Mouse (Mus musculus) midbrain, postnatal 0 days (tissue): ENCODE measurements around the gene Aqp3. TPM values are rescaled to one million over a fixed set of nuclear protein-coding genes. Genes with fewer than 3 reads are reported as not detected.
"Not testable (repeated sequence)": the region's sequence is repeated elsewhere in the genome, so short reads cannot be mapped to it uniquely, and the experiment has no call there.

Source experiments
- ATAC-seq: fragments of 200-750 bp; cut with Nextera tagmentation; 2 replicates; pipeline ENCODE4 v1.8.0; 2017; ENCODE audit warnings: moderate number of reproducible peaks, mild to moderate bottlenecking, moderate TSS enrichment, moderate library complexity; ENCODE audit not compliant: low FRiP score
- DNase-seq: peaks from one replicate; pipeline ENCODE4 v3.0.0-alpha.2; 2015; ENCODE audit warnings: low spot score
- H3K27ac ChIP-seq: fragments of 300-500 bp; sonication (generic); 2 replicates; pipeline ENCODE4 v1.5.1; 2014; ENCODE audit warnings: low read depth, mild to moderate bottlenecking, low read length, mixed read lengths
- H3K27me3 ChIP-seq: fragments of 300-500 bp; sonication (generic); 2 replicates; pipeline ENCODE4 v1.6.1; 2014; ENCODE audit warnings: low read length, control low read depth, mixed read lengths; ENCODE audit not compliant: insufficient read depth
- H3K36me3 ChIP-seq: fragments of 300-500 bp; sonication (generic); 2 replicates; pipeline ENCODE4 v1.6.1; 2014; ENCODE audit warnings: low read length, control low read depth, mixed read lengths; ENCODE audit not compliant: insufficient read depth
- H3K4me1 ChIP-seq: fragments of 300-500 bp; sonication (generic); 2 replicates; pipeline ENCODE4 v1.6.1; 2014; ENCODE audit warnings: mild to moderate bottlenecking, control low read depth, antibody characterized with exemption, low read length, mixed read lengths; ENCODE audit not compliant: insufficient read depth
- H3K4me2 ChIP-seq: fragments of 300-500 bp; sonication (generic); 2 replicates; pipeline ENCODE4 v1.6.1; 2014; ENCODE audit warnings: low read depth, mild to moderate bottlenecking, low read length, mixed read lengths; ENCODE audit not compliant: poor library complexity, severe bottlenecking
- H3K4me3 ChIP-seq: fragments of 300-500 bp; sonication (generic); 2 replicates; pipeline ENCODE4 v1.5.1; 2014; ENCODE audit warnings: low read depth, mild to moderate bottlenecking, low read length, moderate library complexity
- H3K9ac ChIP-seq: fragments of 300-500 bp; sonication (generic); replicated peaks from 2 replicates; pipeline ENCODE4 v1.6.1; 2014; ENCODE audit warnings: mild to moderate bottlenecking, low read length, moderate library complexity, mixed read lengths; ENCODE audit not compliant: poor library complexity, severe bottlenecking
- H3K9me3 ChIP-seq: fragments of 300-500 bp; sonication (generic); 2 replicates; pipeline ENCODE4 v1.6.1; 2016; ENCODE audit warnings: low read length, control low read depth
- CTCF ChIP-seq: IDR thresholded peaks from 2 replicates; pipeline ENCODE4 v1.5.1; 2016; ENCODE audit warnings: antibody characterized with exemption, mild to moderate bottlenecking
- WGBS: fragments of 180-500 bp; shearing (Covaris S2); extraction: QIAGEN DNeasy Blood & Tissue Kit; methylation state at CpG from one replicate; pipeline ENCODE4 v1.1.7; 2014; 5-methylcytosine and 5-hydroxymethylcytosine counted together
- polyA plus RNA-seq: library from polyadenylated mRNA; unstranded; fragments of >200 nt; fragmentation: Nextera tagmentation; extraction: Ambion mirVana; gene quantifications from 2 replicates; pipeline ENCODE4 v1.2.1, GENCODE M21; 2015
- total RNA-seq: library from RNA; depleted of rRNA; stranded (reverse); fragments of >200 nt; gene quantifications from 2 replicates; pipeline ENCODE4 v1.2.3, GENCODE M21; 2014

Aqp3 gene
- total and polyA plus RNA-seq, 2 experiments from 2014 or later: 0.47 to 1.1 TPM

DNA sequence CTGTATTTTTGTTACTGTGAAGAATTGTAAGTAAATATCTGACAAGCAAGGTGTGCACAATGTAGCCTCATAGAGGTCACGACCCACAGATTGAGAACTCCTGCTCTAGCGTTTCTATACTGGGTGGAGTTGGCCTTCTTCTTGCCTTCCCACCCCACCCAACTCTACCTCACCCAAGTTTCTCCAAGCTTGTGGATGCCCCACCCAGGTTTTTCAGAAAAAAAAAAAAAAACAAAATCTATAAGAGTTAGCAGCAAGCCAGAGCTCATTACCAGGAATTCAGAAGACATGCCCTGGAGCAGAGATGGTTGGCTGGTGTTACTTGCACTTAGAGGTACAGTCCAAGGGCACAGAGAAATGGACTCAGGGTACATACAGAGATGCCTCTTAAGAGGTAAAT is 8.3 kb downstream of the Aqp3 start:
- Histone ChIP-seq H3K9ac (no peak overlapping the region), H3K27me3 (no peaks in the 10 kb centered on the region), H3K4me2 (no peak overlapping the region), H3K4me1 (no peaks in the 10 kb centered on the region), H3K9me3 (no peaks in the 10 kb centered on the region), H3K4me3 (no peak overlapping the region), H3K27ac (no peak overlapping the region), H3K36me3 (no peaks in the 10 kb centered on the region)
- ATAC-seq (no peak), DNase-seq (no peak)
- WGBS: 93% methylated on average over 2 of the region's 2 CpGs
- TF ChIP-seq CTCF: no peak

DNA sequence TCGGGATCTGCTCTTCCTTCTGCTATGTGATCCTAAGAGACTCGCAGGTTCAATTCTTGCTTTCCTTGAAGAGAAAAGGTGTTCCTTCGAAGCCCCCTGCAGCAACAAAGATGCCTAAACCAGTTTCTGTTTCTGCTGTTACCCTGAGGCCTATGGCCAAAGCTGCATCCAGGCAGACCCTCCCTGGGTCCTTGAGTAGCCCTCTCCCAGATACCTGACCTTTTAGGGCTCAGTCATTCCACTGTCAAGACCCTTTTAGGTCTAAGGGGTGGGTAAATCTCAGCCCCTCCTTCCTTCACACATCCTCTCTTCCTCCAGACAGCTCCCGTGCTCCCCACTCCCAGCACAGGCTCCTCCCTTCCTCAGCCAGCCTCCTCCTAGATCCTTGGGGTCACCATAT is 8.8 kb downstream of the Aqp3 start:
- H3K4me1 ChIP-seq: no peaks in the 10 kb centered on the region
- no peak overlapping the region for H3K9ac ChIP-seq
- H3K4me3 ChIP-seq: no peak overlapping the region
- H3K36me3 ChIP-seq: no peaks in the 10 kb centered on the region
- H3K4me2 ChIP-seq: no peak overlapping the region
- no peak overlapping the region for H3K27ac ChIP-seq
- WGBS: 82% methylated on average over 4 of the region's 4 CpGs
- TF ChIP-seq CTCF: no peak
- no peak for ATAC-seq
- no peaks in the 10 kb centered on the region for H3K9me3 ChIP-seq
- DNase-seq: no peak
- no peaks in the 10 kb centered on the region for H3K27me3 ChIP-seq

DNA sequence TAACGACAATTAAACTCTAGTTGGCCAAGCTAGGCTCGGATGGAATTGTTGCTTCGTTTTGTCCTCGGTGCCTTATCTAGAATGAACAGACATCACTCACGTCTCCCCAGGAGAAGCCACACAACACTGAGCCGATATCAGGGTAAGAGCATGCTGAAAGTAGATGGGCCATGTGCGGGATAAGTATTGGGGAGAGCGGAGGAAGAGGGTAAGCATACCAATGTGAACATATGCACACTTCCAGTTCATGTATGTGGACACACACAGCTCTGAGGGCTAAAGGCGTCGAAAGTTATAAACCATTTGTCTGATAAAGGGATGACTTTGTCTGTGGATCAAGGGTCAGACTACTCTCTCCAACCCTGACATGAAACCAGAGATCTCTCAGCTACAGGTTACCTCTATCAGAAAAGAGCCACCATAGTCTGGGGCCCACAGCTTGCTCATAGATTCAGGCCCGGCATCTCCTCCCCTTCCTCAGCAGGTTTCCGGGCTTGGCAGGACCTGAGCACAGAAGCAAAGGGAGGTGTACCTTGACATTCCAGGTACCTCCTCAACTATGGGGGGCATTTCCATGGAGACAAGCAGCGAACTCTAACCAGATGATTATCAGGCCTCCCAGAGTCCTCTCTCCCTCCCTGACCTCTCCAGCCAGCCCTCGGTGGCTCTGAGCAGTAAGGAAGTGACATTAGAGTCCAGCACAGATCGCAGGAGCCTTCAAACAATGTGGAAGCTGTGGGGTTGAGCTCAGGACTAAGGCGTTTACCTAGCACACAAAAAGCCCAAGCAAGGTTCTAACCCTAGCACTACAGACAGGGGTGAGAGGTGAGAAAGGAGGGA is 10.3 kb downstream of the Aqp3 start:
- H3K36me3 ChIP-seq: no peaks in the 10 kb centered on the region
- no peaks in the 10 kb centered on the region for H3K27me3 ChIP-seq
- ATAC-seq (no peak), DNase-seq (no peak)
- TF ChIP-seq CTCF: no peak
- H3K9me3 ChIP-seq: no peaks in the 10 kb centered on the region
- no peak overlapping the region for H3K27ac ChIP-seq
- no peak overlapping the region for H3K4me3 ChIP-seq
- H3K4me1 ChIP-seq: no peaks in the 10 kb centered on the region
- no peak overlapping the region for H3K9ac ChIP-seq
- WGBS: 89% methylated on average over 16 of the region's 16 CpGs
- H3K4me2 ChIP-seq: no peak overlapping the region

DNA sequence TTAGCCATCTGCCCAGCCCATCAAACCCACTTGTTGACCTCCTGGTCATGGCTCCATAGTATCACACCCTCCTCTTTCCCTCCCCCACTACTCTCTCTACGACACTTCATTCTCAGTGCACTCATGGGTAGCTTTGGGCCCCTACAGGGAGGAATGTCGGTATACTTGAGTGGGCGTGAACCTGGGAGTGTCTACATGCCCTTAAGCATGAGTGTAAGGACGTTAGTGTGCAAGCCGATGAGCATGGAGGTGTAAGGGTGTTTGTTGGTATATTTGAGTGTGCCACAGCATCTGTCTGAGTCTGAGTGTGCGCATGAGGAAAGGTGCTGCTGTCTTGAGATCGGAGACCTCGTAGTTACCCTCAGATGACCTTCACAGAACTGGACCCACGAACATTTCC is 11.0 kb downstream of the Aqp3 start:
- Histone ChIP-seq H3K27ac (no peak overlapping the region), H3K27me3 (no peaks in the 10 kb centered on the region), H3K4me1 (no peaks in the 10 kb centered on the region), H3K4me2 (no peak overlapping the region), H3K9me3 (no peaks in the 10 kb centered on the region), H3K36me3 (no peaks in the 10 kb centered on the region), H3K4me3 (no peak overlapping the region), H3K9ac (no peak overlapping the region)
- 81% methylated on average over 9 of the region's 9 CpGs for WGBS
- ATAC-seq (no peak), DNase-seq (no peak)
- no peak for TF ChIP-seq CTCF

DNA sequence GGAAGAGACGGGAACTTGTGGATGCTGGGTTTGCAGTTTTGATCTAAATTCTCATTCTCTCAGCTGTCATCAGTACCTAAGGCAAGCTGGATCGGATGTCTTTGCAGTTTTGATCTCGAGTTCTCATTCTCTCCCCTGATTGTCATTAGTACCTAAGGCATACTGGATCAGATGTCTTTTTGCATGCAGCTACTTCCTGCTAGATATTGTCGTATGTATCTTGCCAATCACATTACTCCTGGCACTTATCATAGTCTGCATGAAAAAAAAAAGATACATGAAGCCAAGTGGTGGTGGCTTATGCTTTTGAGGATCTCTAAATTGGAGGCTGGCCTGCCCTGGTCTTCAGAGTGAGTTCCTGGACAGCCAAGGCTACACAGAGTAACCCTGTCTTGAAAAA is 13.2 kb downstream of the Aqp3 start:
- no peak overlapping the region for H3K4me3 ChIP-seq
- no peaks in the 10 kb centered on the region for H3K4me1 ChIP-seq
- WGBS: 78% methylated on average over 4 of the region's 4 CpGs
- DNase-seq (no peak), ATAC-seq (no peak)
- no peaks in the 10 kb centered on the region for H3K9me3 ChIP-seq
- no peak overlapping the region for H3K27ac ChIP-seq
- TF ChIP-seq CTCF: no peak
- H3K27me3 ChIP-seq: no peaks in the 10 kb centered on the region
- H3K9ac ChIP-seq: no peak overlapping the region
- H3K36me3 ChIP-seq: no peaks in the 10 kb centered on the region
- no peak overlapping the region for H3K4me2 ChIP-seq

DNA sequence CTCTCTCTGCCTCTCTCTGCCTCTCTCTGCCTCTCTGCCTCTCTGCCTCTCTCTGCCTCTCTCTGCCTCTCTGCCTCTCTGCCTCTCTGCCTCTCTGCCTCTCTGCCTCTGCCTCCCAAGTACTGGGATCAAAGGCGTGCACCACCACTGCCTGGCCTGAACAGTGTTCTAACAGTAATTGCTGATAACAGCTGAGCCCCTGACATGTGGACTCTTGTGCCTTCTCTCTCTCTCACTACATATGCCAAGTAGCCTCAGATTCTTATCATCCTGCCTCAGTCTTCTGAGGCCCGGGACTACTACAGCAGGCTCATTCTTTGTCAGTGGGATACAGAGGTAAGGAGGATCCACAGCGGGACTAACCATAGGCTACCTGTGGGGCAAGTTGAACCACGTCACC is 15.2 kb downstream of the Aqp3 start:
- ATAC-seq, H3K27ac ChIP-seq, H3K9me3 ChIP-seq, H3K27me3 ChIP-seq, H3K4me2 ChIP-seq, DNase-seq, H3K36me3 ChIP-seq, H3K4me1 ChIP-seq, H3K9ac ChIP-seq, H3K4me3 ChIP-seq: not testable (repeated sequence)
- 77% methylated on average over 4 of the region's 4 CpGs for WGBS
